ENCODE assay signal across 26 mouse cellular contexts in genomic region chr9:25143950-25144349, GRCm38 (mm10). TPM values are rescaled to one million over a fixed set of nuclear protein-coding genes. Genes with fewer than 3 reads are reported as not detected.
"Had no signal": no experiment of that assay in that cellular context is flagged by ENCODE, and none has a peak within 500 bp of the region (broad histone marks: within the 10 kb centered on the region; RNA-seq: fewer than 3 reads in every experiment).

No protein-coding gene starts in this region.

- H3K4me2 ChIP-seq: liver, embryonic 15.5 days; midbrain, embryonic 12.5 days; midbrain, embryonic 15.5 days; neural tube, embryonic 12.5 days; neural tube, embryonic 15.5 days had no signal

- H3K27ac ChIP-seq: left cerebral cortex, adult 2 months; liver, embryonic 15.5 days; midbrain, embryonic 12.5 days; midbrain, embryonic 15.5 days; neural tube, embryonic 12.5 days; neural tube, embryonic 15.5 days; stomach, postnatal 0 days had no signal

- H3K9me3 ChIP-seq: liver, embryonic 15.5 days; midbrain, embryonic 12.5 days; midbrain, embryonic 15.5 days; neural tube, embryonic 12.5 days; neural tube, embryonic 15.5 days had no signal

- H3K36me3 ChIP-seq: midbrain, embryonic 12.5 days; midbrain, embryonic 15.5 days; neural tube, embryonic 12.5 days; neural tube, embryonic 15.5 days had no signal

- H3K27me3 ChIP-seq: liver, embryonic 15.5 days; midbrain, embryonic 12.5 days; midbrain, embryonic 15.5 days; neural tube, embryonic 12.5 days; neural tube, embryonic 15.5 days had no signal

- DNase-seq: kidney, adult 2 months; kidney, postnatal 10 days; kidney, postnatal 36 days; layer of hippocampus, postnatal 36 days; lung, adult 2 months; lung, postnatal 14 days; lung, postnatal 4 days; right cerebral cortex, adult 18-20 months; right cerebral cortex, postnatal 14 days; right cerebral cortex, postnatal 4 days; thymus, adult 2 months; thymus, postnatal 14 days; thymus, postnatal 4 days had no signal

- ATAC-seq: intestine, embryonic 16.5 days; midbrain, embryonic 15.5 days had no signal

- H3K9ac ChIP-seq: liver, embryonic 15.5 days; midbrain, embryonic 12.5 days; midbrain, embryonic 15.5 days; neural tube, embryonic 12.5 days; neural tube, embryonic 15.5 days had no signal

- H3K4me3 ChIP-seq: left cerebral cortex, adult 2 months; liver, embryonic 15.5 days; midbrain, embryonic 12.5 days; midbrain, embryonic 15.5 days; neural tube, embryonic 12.5 days; neural tube, embryonic 15.5 days had no signal

RNA-seq across cellular contexts. Expression of gene Gm10181, which starts 54.7 kb away (rescaled TPM):
- polyA plus RNA-seq: intestine, embryonic 16.5 days; kidney, adult 2 months; kidney, embryonic 14.5 days; limb, embryonic 11.5 days; limb, embryonic 14.5 days; liver, embryonic 15.5 days; lung, adult 2 months; lung, embryonic 16.5 days; midbrain, embryonic 12.5 days; midbrain, embryonic 15.5 days; neural tube, embryonic 12.5 days; neural tube, embryonic 15.5 days; stomach, embryonic 14.5 days; stomach, postnatal 0 days; thymus, adult 2 months had no signal
